Comparison of ENCODE assay signal across 12 mouse cellular contexts in genomic region chr11:115615108-115615825, GRCm38 (mm10). TPM values are rescaled to one million over a fixed set of nuclear protein-coding genes. Genes with fewer than 3 reads are reported as not detected.
A peak's percentile ranks its signal among the peaks of the same experiment; 100 is the strongest.
DNase-seq lines count a peak whose midpoint lies in the region; ATAC-seq and TF ChIP-seq lines count a peak whose summit lies in the region.
"Had no signal": no experiment of that assay in that cellular context is flagged by ENCODE, and none has a peak within 500 bp of the region (broad histone marks: within the 10 kb centered on the region; RNA-seq: fewer than 3 reads in every experiment).

No protein-coding gene starts in this region.

- no peak for DNase-seq in heart, adult 8-10 months (ENCODE audit: low spot score)
- DNase-seq in CH12.LX (ENCODE audit: extremely low read depth) (no peak), ZHBTc4 (ENCODE audit: low read depth, low spot score) (peak; percentile 91)
- peak; percentile 50 for DNase-seq in kidney, adult 2 months
- DNase-seq in urinary bladder, postnatal 10 days (ENCODE audit: low spot score) = no peak
- DNase-seq in spleen, postnatal 10 days (ENCODE audit: low spot score in 2 of 2) = no peak
- no peak for DNase-seq in lung, adult 2 months
- DNase-seq: midbrain, embryonic 14.5 days; thymus, adult 18-20 months had no signal

- WGBS in heart, embryonic 12.5 days = 70% methylated on average over 15 of the region's 15 CpGs
- 54% methylated on average over 15 of the region's 15 CpGs for WGBS in kidney, adult 2 months
- WGBS in lung, adult 2 months = 70% methylated on average over 15 of the region's 15 CpGs

- no peaks in the 10 kb centered on the region for H3K27me3 ChIP-seq in heart, embryonic 12.5 days (replicated peaks)
- no peaks in the 10 kb centered on the region for H3K27me3 ChIP-seq in CH12.LX (replicated peaks)
- H3K27me3 ChIP-seq in kidney, adult 2 months (replicated peaks; ENCODE audit: control insufficient read depth, insufficient read depth, low read length) = no peaks in the 10 kb centered on the region
- H3K27me3 ChIP-seq: limb, embryonic 12.5 days had no signal

- in situ Hi-C loops in CH12.LX (cut with MboI; ENCODE audit: low pct_ligation_motif_present, low pct_unique_long_range_greater_than_20kb, low sequenced_read_pairs) = loop anchor here (25.0 kb wide), 1 partner anchor 397 kb away; the partner anchor contains the start of gene Galk1

- TF ChIP-seq RAD21 in CH12.LX (IDR thresholded peaks at IDR 0.05; ENCODE audit: low read depth, low read length) = no peak

- H3K4me3 ChIP-seq in heart, embryonic 12.5 days = no peak overlapping the region
- H3K4me3 ChIP-seq in CH12.LX (replicated peaks in 1 of 3; ENCODE audit: low read depth in 2 of 3, low read length in 2 of 3, poor library complexity in 1 of 3) = no peak overlapping the region
- no peak overlapping the region for H3K4me3 ChIP-seq in kidney, adult 2 months (ENCODE audit: insufficient read depth, low read depth, low read length)
- no peak overlapping the region for H3K4me3 ChIP-seq in lung, adult 2 months (replicated peaks; ENCODE audit: extremely low read depth, low read depth, low read length)
- H3K4me3 ChIP-seq: limb, embryonic 12.5 days had no signal

- H3K79me2 ChIP-seq in CH12.LX (replicated peaks; ENCODE audit: control insufficient read depth, extremely low read depth, insufficient read depth, poor library complexity, severe bottlenecking) = peaks cover 42% of the 10 kb centered on the region

- no peak for TF ChIP-seq EP300 in CH12.LX (IDR thresholded peaks at IDR 0.05; ENCODE audit: low read length)

- no peak for TF ChIP-seq CTCF in CH12.LX (conservative IDR thresholded peaks at IDR 0.05 in 1 of 2, IDR thresholded peaks at IDR 0.05 in 1 of 2; ENCODE audit: low read depth in 2 of 2, low read length in 2 of 2)
- no peak for TF ChIP-seq CTCF in kidney, adult 2 months (conservative IDR thresholded peaks at IDR 0.05; ENCODE audit: insufficient read depth, insufficient read length, low read depth, low read length)
- TF ChIP-seq CTCF in lung, adult 2 months (IDR thresholded peaks at IDR 0.05; ENCODE audit: insufficient read depth, low read length) = no peak

- peaks cover 39% of the 10 kb centered on the region for H3K4me1 ChIP-seq in heart, embryonic 12.5 days (replicated peaks)
- H3K4me1 ChIP-seq in CH12.LX (ENCODE audit: control insufficient read depth in 1 of 2, insufficient read depth in 2 of 2) = peaks cover 20 to 82% of the 10 kb centered on the region in 2 experiments
- peaks cover 35% of the 10 kb centered on the region for H3K4me1 ChIP-seq in kidney, adult 2 months (ENCODE audit: control insufficient read depth, insufficient read depth, low read length)
- H3K4me1 ChIP-seq in lung, adult 2 months (ENCODE audit: control insufficient read depth, insufficient read depth, low read length) = peaks cover 8% of the 10 kb centered on the region

- dilution Hi-C loops in CH12.LX (cut with MboI; ENCODE audit: extremely low pct_ligation_motif_present, extremely low pct_unique_long_range_greater_than_20kb, low sequenced_read_pairs) = no loop called here

- H3K9ac ChIP-seq in heart, embryonic 12.5 days = 0 out of 2 replicates have a peak overlapping the region, but pooled peaks have one; percentile 27
- H3K9ac ChIP-seq in CH12.LX (ENCODE audit: insufficient read depth, low read depth) = no peak overlapping the region
- H3K9ac ChIP-seq: limb, embryonic 12.5 days had no signal

- no peak for TF ChIP-seq POLR2A in CH12.LX (IDR thresholded peaks at IDR 0.05; ENCODE audit: low read depth, low read length)
- TF ChIP-seq POLR2A in kidney, adult 2 months (IDR thresholded peaks at IDR 0.05; ENCODE audit: low read depth, low read length) = no peak
- no peak for TF ChIP-seq POLR2A in lung, adult 2 months (IDR thresholded peaks at IDR 0.05; ENCODE audit: borderline replicate concordance, extremely low read depth, low read depth, low read length)

- H3K36me3 ChIP-seq in heart, embryonic 12.5 days = peaks cover 50% of the 10 kb centered on the region
- H3K36me3 ChIP-seq in CH12.LX (replicated peaks in 1 of 2; ENCODE audit: control insufficient read depth in 1 of 2, insufficient read depth in 1 of 2, low read length in 1 of 2) = peaks cover 69 to 81% of the 10 kb centered on the region in 2 experiments
- H3K36me3 ChIP-seq in kidney, adult 2 months (ENCODE audit: control insufficient read depth, insufficient read depth, low read length) = no peaks in the 10 kb centered on the region; the same call in 1 of the 2 replicates

- peak overlapping the region; percentile 10 for H3K27ac ChIP-seq in heart, embryonic 12.5 days (ENCODE audit: poor library complexity, severe bottlenecking)
- H3K27ac ChIP-seq in CH12.LX (ENCODE audit: insufficient read depth, low read depth) = peak overlapping the region; percentile 97
- peak overlapping the region; percentile 53 for H3K27ac ChIP-seq in kidney, adult 2 months (ENCODE audit: insufficient read depth, low read depth, low read length)
- H3K27ac ChIP-seq: limb, embryonic 12.5 days had no signal

- H3K4me2 ChIP-seq in heart, embryonic 12.5 days = no peak overlapping the region; the same call in 1 of the 2 replicates
- no peak overlapping the region for H3K4me2 ChIP-seq in CH12.LX (ENCODE audit: insufficient read depth, low read depth, poor library complexity, severe bottlenecking)
- H3K4me2 ChIP-seq: limb, embryonic 12.5 days had no signal

- H3K9me3 ChIP-seq in heart, embryonic 12.5 days (replicated peaks) = no peaks in the 10 kb centered on the region
- H3K9me3 ChIP-seq in CH12.LX (replicated peaks; ENCODE audit: low read length) = no peaks in the 10 kb centered on the region
- H3K9me3 ChIP-seq: G1E; limb, embryonic 12.5 days had no signal

- no peak for ATAC-seq in heart, embryonic 12.5 days (ENCODE audit: insufficient number of reproducible peaks, low FRiP score)

TF ChIP-seq in CH12.LX, 34 proteins besides CTCF, POLR2A, EP300 and RAD21:
- TF ChIP-seq TCF12 (IDR thresholded peaks at IDR 0.05; ENCODE audit: low read depth, low read length) = no peak
- no peak for TF ChIP-seq GABPA (IDR thresholded peaks at IDR 0.05; ENCODE audit: insufficient replicate concordance, low read depth, low read length)

RNA-seq across cellular contexts. Expression of gene Mif4gd, which starts 2.5 kb away (rescaled TPM):
- polyA plus RNA-seq in heart, embryonic 12.5 days (2016; fragmentation: Nextera tagmentation; extraction: Ambion mirVana) = 20.9 and 22.0 TPM in 2 replicates
- 10 to 100 TPM; 40.8 to 52.0 (median 45.0) TPM for total RNA-seq in heart, adult 8-10 months (2022)
- total RNA-seq in CH12.LX (2012; rRNA removed) (143 and 177 TPM in 2 replicates), CH12.LX (2014; rRNA removed) (160 and 174 TPM in 2 replicates)
- 131 and 143 TPM in 2 replicates for polyA plus RNA-seq in CH12.LX (2012; ENCODE audit: insufficient read length, low read depth)
- polyA plus RNA-seq in kidney, adult 2 months (2012; rRNA removed) = 138 and 144 TPM in 2 replicates
- 82.0 and 108 TPM in 2 replicates for polyA plus RNA-seq in lung, adult 2 months (2012; rRNA removed)

RNA-seq across cellular contexts. Expression of gene Gga3, which starts 11.4 kb away (rescaled TPM):
- 19.2 and 21.9 TPM in 2 replicates for polyA plus RNA-seq in heart, embryonic 12.5 days (2016; fragmentation: Nextera tagmentation; extraction: Ambion mirVana)
- 10 to 100 TPM; 13.0 to 19.0 (median 15.8) TPM for total RNA-seq in heart, adult 8-10 months (2022)
- total RNA-seq in CH12.LX (2012; rRNA removed) = 18.7 and 22.6 TPM in 2 replicates
- total RNA-seq in CH12.LX (2014; rRNA removed) = 7.7 TPM in 2 replicates
- 37.2 and 39.8 TPM in 2 replicates for polyA plus RNA-seq in CH12.LX (2012; ENCODE audit: insufficient read length, low read depth)
- polyA plus RNA-seq in kidney, adult 2 months (2012; rRNA removed) = 16.9 and 17.7 TPM in 2 replicates
- polyA plus RNA-seq in lung, adult 2 months (2012; rRNA removed) = 28.9 and 40.4 TPM in 2 replicates

RNA-seq across cellular contexts. Expression of gene Mrps7, which starts 11.5 kb away (rescaled TPM):
- 90.4 and 95.4 TPM in 2 replicates for polyA plus RNA-seq in heart, embryonic 12.5 days (2016; fragmentation: Nextera tagmentation; extraction: Ambion mirVana)
- 100 to 1,000 TPM in 1 of 4 experiments, 10 to 100 TPM in 3; 80.5 to 101 (median 85.0) TPM for total RNA-seq in heart, adult 8-10 months (2022)
- total RNA-seq in CH12.LX (2012; rRNA removed) (172 and 217 TPM in 2 replicates), CH12.LX (2014; rRNA removed) (154 and 168 TPM in 2 replicates)
- 157 and 184 TPM in 2 replicates for polyA plus RNA-seq in CH12.LX (2012; ENCODE audit: insufficient read length, low read depth)
- 51.7 and 53.1 TPM in 2 replicates for polyA plus RNA-seq in kidney, adult 2 months (2012; rRNA removed)
- polyA plus RNA-seq in lung, adult 2 months (2012; rRNA removed) = 13.0 and 15.8 TPM in 2 replicates

RNA-seq across cellular contexts. Expression of gene Slc25a19, which starts 12.8 kb away (rescaled TPM):
- 39.9 and 42.1 TPM in 2 replicates for polyA plus RNA-seq in heart, embryonic 12.5 days (2016; fragmentation: Nextera tagmentation; extraction: Ambion mirVana)
- 10 to 100 TPM; 31.4 to 40.9 (median 34.9) TPM for total RNA-seq in heart, adult 8-10 months (2022)
- total RNA-seq in CH12.LX (2012; rRNA removed) = 277 and 312 TPM in 2 replicates
- total RNA-seq in CH12.LX (2014; rRNA removed) = 278 and 294 TPM in 2 replicates
- 374 and 398 TPM in 2 replicates for polyA plus RNA-seq in CH12.LX (2012; ENCODE audit: insufficient read length, low read depth)
- 144 and 172 TPM in 2 replicates for polyA plus RNA-seq in kidney, adult 2 months (2012; rRNA removed)
- polyA plus RNA-seq in lung, adult 2 months (2012; rRNA removed) = 38.4 and 45.9 TPM in 2 replicates

RNA-seq across cellular contexts. Expression of gene Nup85, which starts 51.0 kb away (rescaled TPM):
- polyA plus RNA-seq in heart, embryonic 12.5 days (2016; fragmentation: Nextera tagmentation; extraction: Ambion mirVana) = 117 and 132 TPM in 2 replicates
- 10 to 100 TPM; 15.7 to 24.4 (median 19.2) TPM for total RNA-seq in heart, adult 8-10 months (2022)
- total RNA-seq in CH12.LX (2012; rRNA removed) (290 and 340 TPM in 2 replicates), CH12.LX (2014; rRNA removed) (282 and 305 TPM in 2 replicates)
- polyA plus RNA-seq in CH12.LX (2012; ENCODE audit: insufficient read length, low read depth) = 326 and 368 TPM in 2 replicates
- polyA plus RNA-seq in kidney, adult 2 months (2012; rRNA removed) = 32.9 and 33.5 TPM in 2 replicates
- polyA plus RNA-seq in lung, adult 2 months (2012; rRNA removed) = 32.8 and 41.8 TPM in 2 replicates

Comparison
In these comparisons a context has a peak if more than half of its experiments do, and no peak if none do; other contexts are left out.
1. H3K27ac ChIP-seq: peak in every context shown above with its lines; median percentile 97 in CH12.LX; 53 in kidney, adult 2 months; 10 in heart, embryonic 12.5 days.
2. DNase-seq: peak in ZHBTc4 (single experiment) and kidney, adult 2 months (single experiment); none in heart, adult 8-10 months (single experiment), CH12.LX (single experiment), urinary bladder, postnatal 10 days (single experiment), spleen, postnatal 10 days (0 of 2) and lung, adult 2 months (single experiment).